Mouse (Mus musculus) ovary, adult 18-20 months (tissue): ENCODE measurements around the gene Kctd3.

Source experiments
- DNase-seq: peaks from one replicate; pipeline ENCODE4 v3.0.0; 2022; ENCODE audit warnings: low spot score, mixed read lengths

Kctd3 gene

DNA sequence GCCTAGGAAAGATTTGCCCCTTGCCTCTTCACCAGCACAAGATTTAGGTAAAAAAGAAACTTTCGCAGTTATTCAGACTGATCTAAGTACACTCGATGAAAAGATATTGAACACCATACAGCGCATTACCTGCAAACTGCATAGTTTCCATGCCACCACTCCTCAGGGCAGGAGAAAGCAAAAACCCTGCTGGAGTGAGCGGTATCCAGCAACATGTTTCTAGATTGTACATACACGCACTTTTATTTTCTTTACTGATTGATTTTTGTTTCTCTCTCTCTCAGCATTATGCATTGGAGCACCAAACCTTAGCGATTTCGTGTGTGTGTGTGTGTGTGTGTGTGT, 311 bp upstream of the Kctd3 start:
- DNase-seq, result no peak

- DNase-seq, result no peak
Observed at GRCm38 (mm10) chr1:189006826-189007225, 815 bp downstream of the Kctd3 start.

GRCm38 (mm10) chr1:189006267-189006666, 1.4 kb downstream of the Kctd3 start:
- no peak for DNase-seq

GRCm38 (mm10) chr1:189004774-189005173, 2.9 kb downstream of the Kctd3 start:
- no peak for DNase-seq

DNA sequence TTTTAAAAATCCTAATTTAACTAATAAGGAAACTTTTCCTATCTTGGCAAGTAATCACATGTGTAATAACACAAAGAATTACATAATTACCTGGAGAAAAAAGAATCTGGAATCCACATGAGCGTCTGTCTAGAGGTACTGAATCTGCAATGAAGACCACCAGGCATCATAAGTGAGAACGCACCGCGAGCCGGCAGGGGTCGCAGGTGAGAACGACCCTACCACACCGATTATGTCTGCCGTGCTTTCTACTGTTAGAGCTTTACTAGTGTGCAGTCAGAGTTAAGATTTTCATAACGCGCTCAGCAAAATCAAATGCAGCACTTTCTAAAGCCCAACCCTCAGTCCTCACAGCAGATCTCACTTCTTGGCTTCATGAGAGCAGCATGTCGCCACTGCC, 5.8 kb downstream of the Kctd3 start:
- DNase-seq, result no peak

- DNase-seq, result no peak
Observed at GRCm38 (mm10) chr1:188999981-189000380, 7.7 kb downstream of the Kctd3 start.

- DNase-seq, result no peak
Observed at GRCm38 (mm10) chr1:188997921-188998320, 9.7 kb downstream of the Kctd3 start.

DNA sequence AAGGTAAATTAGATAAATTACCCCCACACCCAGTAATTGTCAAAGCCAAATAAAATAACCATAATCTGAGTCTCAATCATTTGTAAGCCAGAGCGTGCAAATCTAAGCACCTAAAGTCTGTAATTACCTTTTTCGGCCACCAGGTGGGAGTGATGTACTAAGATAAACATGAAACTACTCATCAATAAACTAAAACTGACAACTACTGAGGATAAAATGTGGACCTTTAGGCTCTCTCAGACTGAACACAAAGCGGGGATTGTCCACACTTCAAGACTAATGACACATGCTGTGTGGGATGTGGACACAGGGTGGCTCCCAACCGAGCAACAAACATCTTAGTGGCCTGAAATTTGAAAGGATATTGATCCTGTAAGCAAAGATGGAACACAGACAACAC, 14.4 kb downstream of the Kctd3 start:
- no peak for DNase-seq

GRCm38 (mm10) chr1:188980050-188980449, 27.6 kb downstream of the Kctd3 start:
- no peak for DNase-seq

DNA sequence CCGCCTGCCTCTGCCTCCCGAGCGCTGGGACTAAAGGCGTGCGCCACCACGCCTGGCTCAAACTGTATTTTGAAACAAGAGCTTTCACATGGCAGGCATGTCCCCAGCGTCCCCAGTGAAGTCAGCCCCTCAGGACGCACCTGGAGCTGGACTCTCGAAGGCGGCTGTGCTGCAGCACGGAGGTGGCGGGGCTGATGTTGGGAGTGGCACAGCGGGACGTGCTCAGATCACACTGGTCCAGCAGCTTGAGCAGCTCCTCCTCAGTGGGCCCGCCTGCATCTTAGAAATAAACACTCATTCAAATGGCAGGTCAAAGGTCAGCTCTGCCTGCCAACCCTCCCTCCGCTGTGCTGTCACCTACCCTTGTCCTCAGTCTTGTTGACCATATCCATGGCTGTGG, 33.7 kb downstream of the Kctd3 start:
- DNase-seq, result no peak

DNA sequence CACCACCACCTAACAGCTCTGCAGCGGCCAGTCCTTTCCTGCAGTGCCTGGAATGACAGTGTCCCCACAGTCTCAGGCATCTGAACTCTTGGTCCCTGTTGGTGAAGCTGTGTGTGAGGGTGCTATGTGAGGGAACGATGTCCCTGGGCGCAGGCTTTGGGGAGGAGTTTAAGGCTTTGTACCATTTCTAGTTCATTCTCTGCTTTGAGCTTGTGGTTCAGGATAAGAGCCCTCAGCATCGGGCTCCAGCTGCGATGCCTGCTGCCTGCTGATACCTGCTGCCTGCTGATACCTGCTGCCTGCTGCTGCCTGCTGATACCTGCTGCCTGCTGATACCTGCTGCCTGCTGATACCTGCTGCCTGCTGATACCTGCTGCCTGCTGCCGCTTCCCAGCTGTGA, 34.6 kb downstream of the Kctd3 start:
- DNase-seq, result no peak

GRCm38 (mm10) chr1:188952501-188952900, 55.1 kb downstream of the Kctd3 start:
- no peak for DNase-seq

GRCm38 (mm10) chr1:188951091-188951490, 56.5 kb downstream of the Kctd3 start:
- DNase-seq, result no peak

GRCm38 (mm10) chr1:188948276-188948675, 59.4 kb downstream of the Kctd3 start:
- no peak for DNase-seq

GRCm38 (mm10) chr1:188947794-188948193, 59.8 kb downstream of the Kctd3 start:
- no peak for DNase-seq

GRCm38 (mm10) chr1:188946849-188947248, 60.8 kb downstream of the Kctd3 start:
- no peak for DNase-seq

DNA sequence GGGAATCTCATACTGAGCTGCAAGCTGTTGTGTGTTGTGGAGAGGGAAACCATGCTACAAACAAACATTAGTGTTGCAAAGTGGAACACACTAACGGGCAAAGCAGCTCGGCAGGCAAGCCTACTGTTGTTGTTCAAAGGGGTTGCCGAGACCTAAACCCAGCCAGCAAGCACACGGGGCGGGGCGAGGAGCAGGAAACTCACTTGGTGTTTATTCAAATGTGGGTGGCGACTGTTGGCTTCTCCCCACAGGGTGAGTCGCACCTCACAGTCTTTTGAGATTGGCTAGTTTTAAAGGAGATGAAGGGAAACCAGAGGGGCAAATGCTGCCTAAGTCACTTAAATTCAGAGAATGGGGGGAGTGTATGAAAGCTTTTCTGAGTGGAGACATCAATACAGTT, 62.3 kb downstream of the Kctd3 start:
- no peak for DNase-seq

GRCm38 (mm10) chr1:188937246-188937780, 70.3 kb downstream of the Kctd3 start:
- no peak for DNase-seq
